Mouse (Mus musculus): ENCODE measurements around the gene Calr4.

DNA sequence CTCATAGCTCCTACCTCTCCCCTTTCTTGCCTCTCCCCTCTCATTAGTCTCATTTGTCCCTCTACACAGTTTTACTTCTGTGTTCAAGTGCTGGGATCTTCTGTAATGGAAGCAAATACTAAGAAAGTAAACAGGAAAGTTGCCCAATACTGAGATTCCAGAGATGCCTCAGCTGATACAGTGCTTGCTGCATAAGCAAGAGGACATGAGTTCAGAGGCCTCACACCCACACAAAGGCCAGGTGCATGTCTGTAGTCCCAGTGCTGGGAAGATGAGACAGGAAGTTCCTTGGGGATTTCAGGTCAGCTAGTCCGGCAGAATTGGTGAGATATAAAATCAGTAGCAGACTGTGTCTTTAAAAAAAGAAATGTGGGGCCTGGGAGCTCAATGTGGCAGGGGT, 29.9 kb upstream of the Calr4 start:
- TF ChIP-seq CTCF (conservative IDR thresholded peaks at IDR 0.05 in 1 of 2, IDR thresholded peaks at IDR 0.05 in 1 of 2; ENCODE audit: low read depth in 2 of 2, low read length in 2 of 2) (no peak), POLR2A (IDR thresholded peaks at IDR 0.05; ENCODE audit: low read depth, low read length) (no peak), ZNF384 (IDR thresholded peaks at IDR 0.05; ENCODE audit: low read depth, low read length) (no peak), TCF12 (IDR thresholded peaks at IDR 0.05; ENCODE audit: low read depth, low read length) (no peak), CHD1 (IDR thresholded peaks at IDR 0.05; ENCODE audit: low read depth, low read length) (no peak), EP300 (IDR thresholded peaks at IDR 0.05; ENCODE audit: low read length) (no peak), IRF4 (IDR thresholded peaks at IDR 0.05; ENCODE audit: low read depth, low read length) (no peak)
